Mouse (Mus musculus): Measurements from ENCODE around the gene Sipa1.

- TF ChIP-seq CTCF (IDR thresholded peaks at IDR 0.05; ENCODE audit: extremely low read depth, insufficient read depth, insufficient read length, insufficient replicate concordance) (no peak), POLR2A (IDR thresholded peaks at IDR 0.05; ENCODE audit: low read depth, low read length) (peak; percentile 90)
Observed at GRCm38 (mm10) chr19:5662981-5663913, at the start of gene Sipa1.
